In the genomic region with DNA sequence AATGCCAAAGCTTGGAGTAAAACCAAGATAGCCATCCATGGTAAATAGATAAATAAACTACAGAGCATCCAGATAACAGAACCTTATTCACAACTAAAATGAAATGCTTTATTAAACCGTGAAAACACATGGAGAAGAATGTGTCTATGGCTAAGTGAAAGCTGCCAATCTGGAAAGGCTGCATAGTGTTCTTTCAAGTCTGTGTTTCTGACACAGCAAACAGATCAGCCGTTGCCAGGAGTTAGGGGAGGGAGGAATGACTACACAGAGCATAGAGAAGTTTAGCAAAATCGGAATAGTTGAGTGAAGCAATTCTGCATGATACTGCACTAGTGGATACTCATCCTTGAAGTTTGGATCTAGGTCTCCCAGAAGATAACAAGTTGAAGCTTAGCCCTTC, we compare ENCODE assay signal across 20 mouse cellular contexts.
DNase-seq lines count a peak whose midpoint lies in the region; ATAC-seq and TF ChIP-seq lines count a peak whose summit lies in the region.
"Had no signal": no experiment of that assay in that cellular context is flagged by ENCODE, and none has a peak within 500 bp of the region (broad histone marks: within the 10 kb centered on the region; RNA-seq: fewer than 3 reads in every experiment).

No protein-coding gene starts in this region.

- H3K9ac ChIP-seq in forebrain, embryonic 14.5 days (ENCODE audit: low read length): no peak overlapping the region
- H3K9ac ChIP-seq in forebrain, embryonic 12.5 days: no peak overlapping the region
- no peak overlapping the region for H3K9ac ChIP-seq in liver, embryonic 12.5 days
- H3K9ac ChIP-seq: heart, embryonic 13.5 days had no signal

- H3K27ac ChIP-seq in forebrain, embryonic 14.5 days (ENCODE audit: low read depth, low read length): no peak overlapping the region
- H3K27ac ChIP-seq in forebrain, embryonic 12.5 days: no peak overlapping the region
- H3K27ac ChIP-seq in layer of hippocampus, adult 2 months: peak overlapping the region; percentile 48; the same call in 1 of the 2 replicates
- no peak overlapping the region for H3K27ac ChIP-seq in liver, embryonic 12.5 days
- H3K27ac ChIP-seq: embryonic facial prominence, embryonic 10.5 days; heart, embryonic 13.5 days had no signal

- ATAC-seq in forebrain, embryonic 14.5 days: no peak
- ATAC-seq in forebrain, embryonic 12.5 days (ENCODE audit: low FRiP score): no peak
- no peak for ATAC-seq in liver, embryonic 12.5 days
- ATAC-seq: CD4-positive, CD25-positive, alpha-beta regulatory T cell, adult 4 months; hindbrain, embryonic 16.5 days; inflammation-experienced regulatory T-cells, adult 6 months had no signal

- no peak for TF ChIP-seq CTCF in layer of hippocampus, adult 2 months (conservative IDR thresholded peaks at IDR 0.05)

- H3K4me1 ChIP-seq in forebrain, embryonic 14.5 days (ENCODE audit: control insufficient read depth, insufficient read depth, low read length): no peaks in the 10 kb centered on the region
- H3K4me1 ChIP-seq in forebrain, embryonic 12.5 days: no peaks in the 10 kb centered on the region
- no peaks in the 10 kb centered on the region for H3K4me1 ChIP-seq in liver, embryonic 12.5 days
- H3K4me1 ChIP-seq: embryonic facial prominence, embryonic 10.5 days; heart, embryonic 13.5 days had no signal

- no peaks in the 10 kb centered on the region for H3K9me3 ChIP-seq in forebrain, embryonic 14.5 days (replicated peaks; ENCODE audit: control insufficient read depth, low read length)
- H3K9me3 ChIP-seq in forebrain, embryonic 12.5 days: no peaks in the 10 kb centered on the region
- no peaks in the 10 kb centered on the region for H3K9me3 ChIP-seq in liver, embryonic 12.5 days (replicated peaks)
- H3K9me3 ChIP-seq: embryonic facial prominence, embryonic 10.5 days; G1E; heart, embryonic 13.5 days had no signal

- DNase-seq in forebrain, embryonic 14.5 days (ENCODE audit: low spot score): peak; percentile 24
- peak; percentile 4 for DNase-seq in layer of hippocampus, adult 11-12 months (ENCODE audit: low spot score)
- no peak for DNase-seq in layer of hippocampus, postnatal 25 days (ENCODE audit: extremely low spot score in 1 of 2, low spot score in 1 of 2)
- peak; percentile 13 to 46 for DNase-seq in layer of hippocampus, adult 2 months (ENCODE audit: low spot score in 2 of 2)
- DNase-seq in layer of hippocampus, postnatal 14 days (ENCODE audit: low spot score in 2 of 2): peak; percentile 6 to 67
- DNase-seq in right cerebral cortex, adult 2 months (ENCODE audit: low spot score in 2 of 2): no peak
- DNase-seq: adrenal gland, postnatal 10 days; B cell, adult 2 months; cerebellum, adult 18-20 months; cerebellum, adult 9-11 months; gastrocnemius, postnatal 14 days; heart, postnatal 36 days had no signal

- H3K4me2 ChIP-seq in forebrain, embryonic 14.5 days (ENCODE audit: low read length): no peak overlapping the region
- H3K4me2 ChIP-seq in forebrain, embryonic 12.5 days: no peak overlapping the region
- no peak overlapping the region for H3K4me2 ChIP-seq in liver, embryonic 12.5 days
- H3K4me2 ChIP-seq: heart, embryonic 13.5 days had no signal

- H3K4me3 ChIP-seq in forebrain, embryonic 14.5 days (ENCODE audit: low read depth, low read length): no peak overlapping the region
- no peak overlapping the region for H3K4me3 ChIP-seq in forebrain, embryonic 12.5 days (replicated peaks)
- H3K4me3 ChIP-seq in layer of hippocampus, adult 2 months: no peak overlapping the region
- no peak overlapping the region for H3K4me3 ChIP-seq in liver, embryonic 12.5 days
- H3K4me3 ChIP-seq: embryonic facial prominence, embryonic 10.5 days; heart, embryonic 13.5 days had no signal

- 75% methylated on average over 3 of the region's 3 CpGs for WGBS in forebrain, embryonic 14.5 days
- 87% methylated on average over 3 of the region's 3 CpGs for WGBS in forebrain, embryonic 12.5 days
- 58% methylated on average over 3 of the region's 3 CpGs for WGBS in liver, embryonic 12.5 days (ENCODE audit: insufficient replicate concordance)

- no peaks in the 10 kb centered on the region for H3K36me3 ChIP-seq in forebrain, embryonic 14.5 days (ENCODE audit: control insufficient read depth, insufficient read depth, low read length)
- H3K36me3 ChIP-seq in forebrain, embryonic 12.5 days (replicated peaks): no peaks in the 10 kb centered on the region
- no peaks in the 10 kb centered on the region for H3K36me3 ChIP-seq in liver, embryonic 12.5 days
- H3K36me3 ChIP-seq: embryonic facial prominence, embryonic 10.5 days; G1E; heart, embryonic 13.5 days had no signal

- no peaks in the 10 kb centered on the region for H3K27me3 ChIP-seq in forebrain, embryonic 14.5 days (replicated peaks; ENCODE audit: control insufficient read depth, insufficient read depth, low read length)
- H3K27me3 ChIP-seq in forebrain, embryonic 12.5 days: no peaks in the 10 kb centered on the region
- H3K27me3 ChIP-seq in liver, embryonic 12.5 days (replicated peaks): no peaks in the 10 kb centered on the region
- H3K27me3 ChIP-seq: heart, embryonic 13.5 days had no signal

Comparison
In these comparisons a context has a peak if more than half of its experiments do, and no peak if none do; other contexts are left out.
1. DNase-seq: peak in forebrain, embryonic 14.5 days (single experiment), layer of hippocampus, adult 11-12 months (single experiment), layer of hippocampus, adult 2 months (2 of 2) and layer of hippocampus, postnatal 14 days (2 of 2); none in layer of hippocampus, postnatal 25 days (0 of 2) and right cerebral cortex, adult 2 months (0 of 2).